Mouse (Mus musculus) hindlimb bud, embryonic 11.5 days (tissue): Measurements from ENCODE around the gene Rnf152.

ENCODE experiments used
- DNase-seq: peaks from one replicate; pipeline ENCODE4 v3.0.0-alpha.2; 2012; ENCODE audit warnings: low read depth, low spot score; ENCODE audit errors: extremely low spot score

Rnf152 gene

GRCm38 (mm10) chr1:105356291-105357011, at the start of gene Rnf152:
Gene Rnf152 (minus strand): TSS chr1:105356710.
- DNase-seq, result no peak

- DNase-seq, result no peak
Observed at GRCm38 (mm10) chr1:105402853-105403252, 46.3 kb upstream of the Rnf152 start.

GRCm38 (mm10) chr1:105384141-105384937, 27.8 kb upstream of the Rnf152 start:
- DNase-seq, result no peak

- no peak for DNase-seq
Observed at GRCm38 (mm10) chr1:105377546-105377945, 21.0 kb upstream of the Rnf152 start.

- no peak for DNase-seq
Observed at GRCm38 (mm10) chr1:105374618-105375017, 18.1 kb upstream of the Rnf152 start.

GRCm38 (mm10) chr1:105362701-105363100, 6.2 kb upstream of the Rnf152 start:
- no peak for DNase-seq

GRCm38 (mm10) chr1:105358896-105359295, 2.4 kb upstream of the Rnf152 start:
- no peak for DNase-seq

GRCm38 (mm10) chr1:105355910-105356290, 610 bp downstream of the Rnf152 start:
- no peak for DNase-seq

- DNase-seq, result no peak
Observed at GRCm38 (mm10) chr1:105354901-105355891, 1.3 kb downstream of the Rnf152 start.

- DNase-seq, result no peak
Observed at GRCm38 (mm10) chr1:105351806-105352205, 4.7 kb downstream of the Rnf152 start.

- no peak for DNase-seq
Observed at GRCm38 (mm10) chr1:105342305-105342704, 14.2 kb downstream of the Rnf152 start.

GRCm38 (mm10) chr1:105340943-105341342, 15.6 kb downstream of the Rnf152 start:
- DNase-seq, result no peak

GRCm38 (mm10) chr1:105337397-105337796, 19.1 kb downstream of the Rnf152 start:
- no peak for DNase-seq

- no peak for DNase-seq
Observed at GRCm38 (mm10) chr1:105336096-105336495, 20.4 kb downstream of the Rnf152 start.

GRCm38 (mm10) chr1:105332087-105332731, 24.3 kb downstream of the Rnf152 start:
- no peak for DNase-seq

GRCm38 (mm10) chr1:105331605-105332004, 24.9 kb downstream of the Rnf152 start:
- DNase-seq, result no peak

GRCm38 (mm10) chr1:105330581-105331320, 25.8 kb downstream of the Rnf152 start:
- DNase-seq, result no peak

GRCm38 (mm10) chr1:105327789-105328188, 28.7 kb downstream of the Rnf152 start:
- DNase-seq, result no peak

GRCm38 (mm10) chr1:105324636-105325035, 31.9 kb downstream of the Rnf152 start:
- DNase-seq, result no peak
